Mouse (Mus musculus) Patski (cell line): ENCODE measurements at regions not wholly inside any gene's neighbourhood (a gene's known extent, or its start where the extent isn't known, plus 50 kb on each side); places are given as distances from the start of the nearest gene placed in this dataset.
"Not testable (repeated sequence)": the region's sequence is repeated elsewhere in the genome, so short reads cannot be mapped to it uniquely, and the experiment has no call there.

ENCODE experiments used
- ATAC-seq: fragments of 100-300 bp; one replicate; pipeline ENCODE4 v1.8.0; 2021
- CTCF ChIA-PET: fragments of 350-600 bp; sonication (Branson Sonifier 250); formaldehyde crosslinking; loops from one replicate; lab custom pipeline; 2022; ENCODE audit warnings: inconsistent platforms; lab: Charles Lee
- POLR2A ChIA-PET: fragments of 350-600 bp; sonication (Branson Sonifier 250); formaldehyde crosslinking; loops from one replicate; lab custom pipeline; 2022; ENCODE audit warnings: antibody characterized with exemption, inconsistent platforms; lab: Charles Lee
- DNase-seq: peaks from one replicate; pipeline ENCODE4 v3.0.0-alpha.2; 2011; ENCODE audit warnings: low read depth, low spot score
- H3K27me3 ChIP-seq: fragments of 371-371 bp; one replicate; pipeline ENCODE4 v1.5.1; 2021
- CTCF ChIP-seq: fragments of 100-300 bp; IDR thresholded peaks from one replicate; pipeline ENCODE4 v1.5.1; 2021
- in situ Hi-C: fragments of 300-500 bp; cut with MboI; formaldehyde crosslinking; loops from 3 replicates; pipeline ENCODE4 v1.11.1; 2018; ENCODE audit warnings: low pct_unique_long_range_greater_than_20kb, mixed read lengths

DNA sequence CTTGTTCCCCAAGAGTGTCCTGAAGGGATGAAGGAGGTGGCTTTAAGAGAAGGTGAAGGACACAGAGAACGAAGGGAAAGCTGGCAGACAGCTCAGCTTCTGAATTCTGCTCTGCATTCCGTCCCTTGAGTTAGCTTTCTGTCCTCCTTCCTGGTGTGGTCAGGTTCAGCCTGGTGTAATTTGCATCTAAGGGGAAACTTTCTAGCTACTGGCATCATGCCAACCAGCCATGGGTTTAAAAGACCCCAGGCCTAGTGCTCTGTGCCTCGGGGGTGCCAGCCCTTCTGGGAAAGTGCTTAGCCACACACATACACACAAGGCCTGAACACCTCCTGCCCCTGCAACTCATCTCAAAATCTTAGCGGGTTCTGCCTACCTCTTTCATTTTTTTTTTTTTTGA is 246.9 kb downstream of the Fgf9 start:
- ChIA-PET POLR2A (interaction anchor here (0.6 kb wide), 1 partner anchor 755 kb away, joined by 3 read pairs; no protein-coding TSS in a partner anchor), CTCF (no interaction called here)
- in situ Hi-C loops, result no loop called here
- DNase-seq (no peak), ATAC-seq (no peak)
- H3K27me3 ChIP-seq, result no peaks in the 10 kb centered on the region
- TF ChIP-seq CTCF, result no peak

GRCm38 (mm10) chr14:58307695-58308094 is 237.3 kb downstream of the Fgf9 start:
- POLR2A ChIA-PET, result no interaction called here
- in situ Hi-C loops, result no loop called here
- CTCF ChIA-PET, result no interaction called here
- no peak for TF ChIP-seq CTCF
- DNase-seq (no peak), ATAC-seq (no peak)
- H3K27me3 ChIP-seq, result no peaks in the 10 kb centered on the region

DNA sequence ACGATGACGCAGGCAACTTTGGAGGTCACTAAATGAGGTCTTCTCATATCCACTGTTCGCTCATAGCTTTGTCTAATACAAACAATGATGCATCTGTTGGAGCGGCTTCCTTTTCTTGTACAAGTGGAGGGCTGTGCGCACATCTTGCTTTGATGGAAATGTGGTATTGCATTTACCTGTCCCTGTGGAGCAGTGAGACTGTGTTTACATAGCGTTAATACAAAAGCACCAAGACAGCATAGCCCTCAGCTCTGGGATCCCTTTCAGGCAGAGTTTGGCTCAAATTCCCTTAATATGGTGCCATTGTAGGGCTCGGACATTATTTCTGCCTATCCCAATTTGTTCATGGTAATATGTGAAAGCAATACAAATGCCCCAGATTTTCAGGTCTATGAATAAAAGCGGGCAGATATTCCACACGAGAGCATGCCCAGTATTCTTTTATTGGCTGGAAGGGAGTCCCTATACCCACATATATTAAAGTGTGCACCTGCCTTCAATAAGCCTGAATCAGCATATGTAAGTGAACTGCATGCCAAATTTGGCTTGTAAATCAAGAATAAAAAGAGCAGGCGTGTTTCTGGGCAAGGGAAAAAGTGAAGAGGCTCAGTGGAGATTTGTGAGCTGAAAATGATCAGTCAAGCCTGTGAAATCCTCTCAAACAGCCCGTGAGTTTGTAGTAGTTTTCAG is 236.6 kb downstream of the Fgf9 start:
- POLR2A ChIA-PET, result no interaction called here
- in situ Hi-C loops, result no loop called here
- H3K27me3 ChIP-seq, result no peaks in the 10 kb centered on the region
- DNase-seq (no peak), ATAC-seq (no peak)
- no peak for TF ChIP-seq CTCF
- CTCF ChIA-PET, result no interaction called here

- in situ Hi-C loops, result no loop called here
- ChIA-PET POLR2A (no interaction called here), CTCF (no interaction called here)
- H3K27me3 ChIP-seq, result no peaks in the 10 kb centered on the region
- ATAC-seq (no peak), DNase-seq (no peak)
- no peak for TF ChIP-seq CTCF
Measured at GRCm38 (mm10) chr14:58300411-58300887, 230.1 kb downstream of the Fgf9 start.

GRCm38 (mm10) chr14:58286007-58286525 is 215.7 kb downstream of the Fgf9 start:
- POLR2A ChIA-PET, result no interaction called here
- CTCF ChIA-PET, result interaction anchor here (1.0 kb wide), 1 partner anchor 11 kb away, joined by 3 read pairs; no protein-coding TSS in a partner anchor
- TF ChIP-seq CTCF, result no peak
- no peaks in the 10 kb centered on the region for H3K27me3 ChIP-seq
- in situ Hi-C loops, result no loop called here
- no peak for DNase-seq
- ATAC-seq, result no peak

DNA sequence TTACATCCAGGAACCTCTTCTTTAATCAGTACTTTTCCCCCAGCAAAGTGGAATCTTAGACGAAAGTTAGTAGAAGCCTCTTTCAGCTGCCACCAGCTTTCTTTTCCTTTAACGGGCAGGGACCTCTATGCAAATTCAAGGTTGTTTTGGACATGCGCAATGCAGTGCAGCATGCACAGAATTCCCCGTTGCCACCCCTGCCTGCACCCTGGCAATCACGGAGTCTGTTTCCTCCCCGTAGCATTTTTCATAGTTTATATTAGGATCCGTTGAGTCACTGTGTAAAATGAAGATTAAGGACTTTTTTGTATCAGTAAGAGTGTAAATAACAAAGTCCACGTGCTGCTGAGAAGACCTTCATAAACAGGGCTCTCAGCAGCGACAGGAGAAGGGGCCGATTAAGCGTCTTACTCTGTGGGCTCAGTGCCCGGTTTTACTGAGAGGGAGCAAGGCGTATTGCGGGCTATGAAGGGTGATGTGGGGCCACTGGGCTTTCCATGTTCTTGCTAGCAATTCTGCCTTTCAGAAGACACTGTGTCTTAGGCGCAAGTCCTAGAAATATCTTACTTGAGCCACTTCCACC is 212.5 kb downstream of the Fgf9 start:
- TF ChIP-seq CTCF, result no peak
- no peaks in the 10 kb centered on the region for H3K27me3 ChIP-seq
- POLR2A ChIA-PET, result interaction anchor here (0.6 to 0.7 kb wide), 3 partner anchors 13 to 510 kb away, joined by 3 to 4 read pairs (median 3); partner anchors contain the start of gene Fgf9
- CTCF ChIA-PET, result no interaction called here
- ATAC-seq (no peak), DNase-seq (no peak)
- in situ Hi-C loops, result no loop called here

GRCm38 (mm10) chr14:58282264-58282663 is 211.9 kb downstream of the Fgf9 start:
- ATAC-seq (no peak), DNase-seq (no peak)
- ChIA-PET CTCF (no interaction called here), POLR2A (interaction anchor here (0.6 to 0.7 kb wide), 3 partner anchors 13 to 511 kb away, joined by 3 to 4 read pairs (median 3); partner anchors contain the start of gene Fgf9)
- H3K27me3 ChIP-seq, result no peaks in the 10 kb centered on the region
- no peak for TF ChIP-seq CTCF
- in situ Hi-C loops, result no loop called here

DNA sequence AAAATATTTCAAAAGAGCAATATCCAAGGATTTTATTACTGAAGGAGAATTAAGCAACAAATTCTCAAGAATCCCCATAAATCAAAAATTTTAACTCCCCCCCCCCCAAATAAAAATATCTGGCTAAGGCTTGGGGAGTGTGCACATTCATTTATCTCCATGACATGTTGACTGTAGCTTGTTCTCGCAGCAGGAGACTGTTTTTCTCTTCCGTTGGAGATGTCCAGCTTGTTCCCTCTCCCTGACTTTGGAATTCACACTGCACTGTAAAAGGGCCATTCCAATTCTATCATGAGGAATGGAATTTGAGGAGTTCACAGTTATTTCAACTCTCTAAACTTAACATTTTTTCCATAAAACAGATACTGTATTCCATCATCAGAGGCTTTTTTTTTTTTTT is 204.1 kb downstream of the Fgf9 start:
- POLR2A ChIA-PET, ATAC-seq, CTCF ChIA-PET, in situ Hi-C loops, H3K27me3 ChIP-seq, DNase-seq: not testable (repeated sequence)

DNA sequence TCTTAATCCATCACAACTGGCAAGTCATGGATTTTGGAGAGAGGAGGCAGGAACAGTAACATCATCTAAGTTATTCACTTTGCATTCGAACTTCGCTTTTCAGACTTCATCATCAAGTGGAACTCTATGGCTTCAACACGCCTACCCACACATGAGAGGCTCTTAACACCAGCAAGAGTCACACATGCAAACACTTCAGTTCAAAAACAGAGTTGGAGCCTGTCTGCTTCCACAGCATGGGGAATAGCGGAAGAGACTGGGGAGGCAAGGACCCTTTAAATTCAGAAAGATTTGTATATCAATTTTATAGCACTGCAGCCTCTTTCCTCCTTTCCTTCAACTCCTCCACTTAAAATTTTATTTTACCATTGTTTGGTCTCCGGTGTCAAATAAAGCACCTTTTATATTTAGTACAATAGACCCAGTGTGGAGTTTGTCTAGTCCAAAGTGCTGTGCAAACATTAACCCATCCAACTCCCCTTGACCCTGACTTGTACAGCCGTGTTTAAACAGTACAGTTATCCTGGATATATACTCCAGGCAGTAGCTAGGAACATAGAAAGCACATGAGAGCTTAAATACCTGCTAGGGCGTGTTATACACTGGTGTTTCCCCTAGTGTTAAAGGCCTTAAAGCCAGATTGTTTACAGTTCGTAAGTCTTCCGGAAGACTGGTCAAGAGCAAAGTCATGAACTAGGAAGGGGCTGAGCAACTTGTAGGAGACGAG is 203.5 kb downstream of the Fgf9 start:
- no peak for DNase-seq
- no peak for TF ChIP-seq CTCF
- H3K27me3 ChIP-seq, result no peaks in the 10 kb centered on the region
- in situ Hi-C loops, result no loop called here
- CTCF ChIA-PET, result no interaction called here
- POLR2A ChIA-PET, result no interaction called here
- ATAC-seq, result no peak

DNA sequence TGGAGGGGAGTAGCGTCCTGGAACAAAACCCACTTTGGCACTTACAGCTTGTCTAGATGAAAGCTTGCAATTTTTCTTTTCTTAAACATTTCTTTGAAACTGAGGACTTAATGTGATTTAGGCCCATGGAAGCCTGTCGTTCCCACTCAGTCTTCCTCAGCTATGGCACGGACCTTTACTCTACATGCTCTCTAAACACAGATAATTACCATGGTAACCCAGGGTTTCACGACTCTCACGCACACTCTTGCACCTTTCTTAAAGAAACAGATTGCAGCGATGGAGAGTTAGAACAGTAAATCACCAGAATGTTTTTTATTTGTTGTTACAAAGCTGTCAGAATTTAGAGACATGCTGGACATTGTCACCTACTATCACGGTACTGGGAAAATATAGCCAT is 195.0 kb downstream of the Fgf9 start:
- in situ Hi-C loops, result no loop called here
- H3K27me3 ChIP-seq, result no peaks in the 10 kb centered on the region
- POLR2A ChIA-PET, result interaction anchor here (0.6 kb wide), 1 partner anchor 283 kb away, joined by 3 read pairs; no protein-coding TSS in a partner anchor
- CTCF ChIA-PET, result interaction anchor here (0.6 kb wide), 1 partner anchor 643 kb away, joined by 4 read pairs; no protein-coding TSS in a partner anchor
- DNase-seq (no peak), ATAC-seq (no peak)
- no peak for TF ChIP-seq CTCF
